Mouse (Mus musculus): ENCODE results near the gene Dgkd.

DNA sequence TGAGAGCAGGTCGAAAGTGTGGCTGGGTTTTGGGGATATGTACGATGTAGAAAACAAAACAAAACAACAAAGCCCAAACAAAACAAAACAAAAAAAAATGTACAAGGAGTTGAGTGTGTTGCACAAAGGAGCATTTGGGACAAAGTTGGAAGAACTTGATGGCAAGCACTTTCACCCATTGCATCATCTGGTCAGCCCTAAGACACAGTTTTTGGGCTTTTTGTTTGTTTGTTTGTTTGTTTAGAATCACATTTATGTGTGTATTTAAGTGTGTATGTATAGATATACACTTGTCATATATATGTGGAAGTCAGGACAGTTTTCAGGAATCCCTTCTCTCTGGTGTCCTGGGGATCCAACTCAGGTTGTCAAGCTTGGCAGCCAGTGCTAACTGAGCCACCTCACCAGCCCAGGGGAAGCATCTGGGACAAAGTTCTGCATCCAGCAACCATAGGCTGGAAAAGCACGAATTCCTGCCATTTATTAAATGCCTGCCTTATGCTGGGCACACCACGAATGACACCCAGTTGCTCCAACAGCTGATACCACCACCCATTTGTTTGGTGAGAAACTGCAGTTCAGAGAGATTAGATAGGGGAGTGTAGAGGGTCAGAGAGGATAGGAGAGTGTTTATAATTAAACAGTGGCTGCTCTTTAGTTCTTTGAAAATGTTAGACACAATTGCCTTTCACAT, 5.5 kb upstream of the Dgkd start:
- no peak for TF ChIP-seq CTCF (IDR thresholded peaks at IDR 0.05; ENCODE audit: extremely low read depth, insufficient read depth, low read length)
- no peak for TF ChIP-seq POLR2A (IDR thresholded peaks at IDR 0.05; ENCODE audit: extremely low read depth, insufficient read depth, low read length)
